Mouse (Mus musculus): ENCODE measurements at regions not wholly inside any gene's neighbourhood (a gene's known extent, or its start where the extent isn't known, plus 50 kb on each side); places are given as distances from the start of the nearest gene placed in this dataset.

DNA sequence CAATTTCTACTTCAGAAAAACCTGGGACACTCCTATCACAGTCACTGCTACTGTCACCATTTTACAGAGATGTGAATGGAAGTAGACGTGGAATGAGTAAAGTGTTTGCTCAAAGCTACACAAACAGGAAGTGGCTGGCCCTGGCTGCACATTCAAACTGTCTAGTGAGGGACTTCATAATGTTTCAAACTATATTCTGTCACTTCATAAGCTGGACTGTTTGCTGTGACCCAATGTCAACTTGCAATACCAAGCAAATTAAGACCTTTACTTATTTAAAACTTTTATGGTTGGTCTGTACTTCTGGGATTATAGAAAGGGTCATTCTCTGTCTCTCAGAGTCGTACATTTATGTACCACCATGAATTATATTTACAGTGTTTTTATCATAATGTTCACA is 53.9 kb downstream of the Gm11361 start:
- DNase-seq (ENCODE audit: inconsistent ontology term) = no peak

DNA sequence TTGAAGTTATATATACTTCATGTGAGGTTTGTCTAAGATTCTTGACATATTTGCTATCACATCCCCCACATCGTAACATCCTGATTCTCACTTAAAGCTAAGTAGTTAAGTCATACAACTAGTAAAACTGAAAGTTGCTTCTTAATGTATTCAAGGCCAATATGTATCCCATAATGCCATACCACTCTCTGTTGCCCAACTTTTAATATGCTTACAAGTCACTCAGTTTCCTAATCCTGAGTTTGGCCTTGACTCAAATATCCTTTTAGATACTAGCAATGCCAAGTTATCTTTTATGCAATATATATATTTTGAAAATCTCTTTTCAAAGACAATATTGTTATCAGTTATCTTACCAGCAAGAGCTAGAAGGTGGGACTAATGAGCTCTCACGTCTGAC is 54.3 kb downstream of the Gm11361 start:
- no peak for DNase-seq (ENCODE audit: inconsistent ontology term)

GRCm38 (mm10) chr13:28312090-28312489 is 54.8 kb downstream of the Gm11361 start:
- DNase-seq (ENCODE audit: inconsistent ontology term) = peak; percentile 66

- peak; percentile 32 for DNase-seq (ENCODE audit: inconsistent ontology term)
Measured at GRCm38 (mm10) chr13:28313459-28313858, 56.1 kb downstream of the Gm11361 start.

DNA sequence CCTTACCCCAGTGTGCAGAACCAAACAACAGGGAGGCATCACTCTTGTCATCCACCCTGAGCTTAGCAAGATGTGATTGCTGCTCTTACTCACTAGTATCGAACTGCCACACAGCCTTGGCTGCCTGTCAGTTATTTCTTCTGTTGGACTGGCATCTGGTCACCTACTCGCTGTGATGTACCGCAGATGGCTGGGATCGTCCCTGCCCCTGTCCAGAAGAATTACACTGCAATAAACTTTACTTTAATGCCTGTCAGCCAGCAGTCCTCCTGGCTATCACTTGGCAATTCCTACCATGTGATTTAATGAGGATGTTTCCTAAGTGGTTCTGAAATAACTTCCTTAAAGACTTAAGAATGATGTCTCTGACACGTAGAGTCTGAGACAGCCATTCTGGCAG is 57.7 kb downstream of the Gm11361 start:
- no peak for DNase-seq (ENCODE audit: inconsistent ontology term)

Measured in Muller cell, postnatal 12 days (primary cell).